Mouse (Mus musculus) layer of hippocampus, adult 2 months (tissue): ENCODE results near the gene Fam193a. TPM values are rescaled to one million over a fixed set of nuclear protein-coding genes. Genes with fewer than 3 reads are reported as not detected.

Source experiments
- DNase-seq, 2 experiments: peaks; one replicate each; pipeline ENCODE4 v3.0.0; 2022; ENCODE audit warnings: low spot score in 2 of 2
- H3K27ac ChIP-seq: fragments of 200-600 bp; 2 replicates; pipeline ENCODE4 v1.8.1; 2022
- H3K4me3 ChIP-seq: fragments of 200-600 bp; 2 replicates; pipeline ENCODE4 v1.8.1; 2022; ENCODE audit warnings: mild to moderate bottlenecking
- CTCF ChIP-seq: fragments of 200-600 bp; conservative IDR thresholded peaks from 2 replicates; pipeline ENCODE4 v1.8.1; 2022; ENCODE audit warnings: antibody characterized with exemption, mild to moderate bottlenecking, moderate library complexity
- long read RNA-seq, 2 experiments: library from polyadenylated mRNA; stranded (forward); transcript quantifications; one replicate each; pipeline ENCODE4 v2.0.0; 2021; ENCODE audit warnings: borderline mapping rate in 2 of 2
- total RNA-seq, 2 experiments: library from RNA; stranded (reverse); gene quantifications; 2 replicates each; pipeline ENCODE4 v1.2.3; 2021

Fam193a gene
- total RNA-seq = 10 to 100 TPM; 42.6 to 46.4 TPM
- long read RNA-seq, experiment 1, partial matches to known transcripts = 3 of 12 reads
- long read RNA-seq, experiment 1, other reads (novel, unspliced or antisense) = 9 of 12 reads
- long read RNA-seq, experiment 2, full-length matches to known transcripts = 1 of 15 reads
- long read RNA-seq, experiment 2, partial matches to known transcripts = 1 of 15 reads
- long read RNA-seq, experiment 2, other reads (novel, unspliced or antisense) = 13 of 15 reads

GRCm38 (mm10) chr5:34369341-34370021 is at the start of gene Fam193a:
TSS of gene Fam193a (plus strand) at chr5:34369933.
- Histone ChIP-seq H3K4me3 (peak within 1 kb of the TSS; percentile 90), H3K27ac (peak within 1 kb of the TSS; percentile 99)
- DNase-seq = peak; percentile 97 to 98
- no peak for TF ChIP-seq CTCF

- H3K27ac ChIP-seq = no peak overlapping the region
- TF ChIP-seq CTCF = no peak
- DNase-seq = no peak
- no peak overlapping the region for H3K4me3 ChIP-seq
Measured at GRCm38 (mm10) chr5:34321236-34321635, 48.5 kb upstream of the Fam193a start.

GRCm38 (mm10) chr5:34325286-34325685 is 44.4 kb upstream of the Fam193a start:
- no peak for TF ChIP-seq CTCF
- no peak for DNase-seq
- Histone ChIP-seq H3K27ac (no peak overlapping the region), H3K4me3 (no peak overlapping the region)

GRCm38 (mm10) chr5:34326249-34326691 is 43.5 kb upstream of the Fam193a start:
- H3K4me3 ChIP-seq = no peak overlapping the region
- TF ChIP-seq CTCF = no peak
- DNase-seq = no peak

GRCm38 (mm10) chr5:34326875-34327576 is 42.7 kb upstream of the Fam193a start:
- no peak for TF ChIP-seq CTCF
- Histone ChIP-seq H3K4me3 (peak overlapping the region; percentile 48), H3K27ac (no peak overlapping the region)
- no peak for DNase-seq

More at GRCm38 (mm10) chr5:34326249-34326691, 43.5 kb upstream of the Fam193a start:
- no peak overlapping the region for H3K27ac ChIP-seq

GRCm38 (mm10) chr5:34330136-34330535 is 39.6 kb upstream of the Fam193a start:
- H3K4me3 ChIP-seq = no peak overlapping the region
- no peak overlapping the region for H3K27ac ChIP-seq
- DNase-seq = no peak
- no peak for TF ChIP-seq CTCF

- no peak for DNase-seq
- no peak overlapping the region for H3K27ac ChIP-seq
- H3K4me3 ChIP-seq = no peak overlapping the region
- TF ChIP-seq CTCF = no peak
Measured at GRCm38 (mm10) chr5:34334081-34334480, 35.7 kb upstream of the Fam193a start.

- peak; percentile 10 to 36 for DNase-seq
- no peak for TF ChIP-seq CTCF
- Histone ChIP-seq H3K4me3 (peak overlapping the region; percentile 97), H3K27ac (peak overlapping the region; percentile 95)
Measured at GRCm38 (mm10) chr5:34335539-34336096, 34.1 kb upstream of the Fam193a start.

GRCm38 (mm10) chr5:34336097-34336774 is 33.5 kb upstream of the Fam193a start, which contains the start of gene Rnf4:
TSS of gene Rnf4 (plus strand) at chr5:34336289.
- no peak for TF ChIP-seq CTCF
- peak within 1 kb of the TSS; percentile 97 for H3K4me3 ChIP-seq
- H3K27ac ChIP-seq = peak within 1 kb of the TSS; percentile 95
- peak; percentile 98 for DNase-seq

GRCm38 (mm10) chr5:34336775-34337450 is 32.8 kb upstream of the Fam193a start:
- peak overlapping the region; percentile 85 for H3K27ac ChIP-seq
- peak overlapping the region; percentile 97 for H3K4me3 ChIP-seq
- peak; percentile 26 to 29 for DNase-seq
- no peak for TF ChIP-seq CTCF

- no peak overlapping the region for H3K4me3 ChIP-seq
- H3K27ac ChIP-seq = no peak overlapping the region
- no peak for TF ChIP-seq CTCF
- DNase-seq = no peak
Measured at GRCm38 (mm10) chr5:34340246-34340645, 29.5 kb upstream of the Fam193a start.
